Mouse (Mus musculus): Measurements from ENCODE around the gene Actg1.

Gene Actg1

GRCm38 (mm10) chr11:120303559-120304349, 44.6 kb downstream of the Actg1 start:
- in situ Hi-C loops (cut with MboI; ENCODE audit: low pct_unique_long_range_greater_than_20kb in 1 of 2, low sequenced_read_pairs in 2 of 2, unreplicated experiment in 1 of 2): loop anchor here in 1 of 2 experiments (10.0 kb wide), 1 partner anchor 79 kb away; no protein-coding TSS in a partner anchor

- in situ Hi-C loops (cut with MboI; ENCODE audit: low pct_unique_long_range_greater_than_20kb in 1 of 2, low sequenced_read_pairs in 2 of 2, unreplicated experiment in 1 of 2): loop anchor here in 1 of 2 experiments (10.0 kb wide), 1 partner anchor 78 kb away; no protein-coding TSS in a partner anchor
Observed at GRCm38 (mm10) chr11:120303119-120303518, 45.2 kb downstream of the Actg1 start.

GRCm38 (mm10) chr11:120299484-120299883, 48.9 kb downstream of the Actg1 start:
- in situ Hi-C loops (cut with MboI; ENCODE audit: low pct_unique_long_range_greater_than_20kb in 1 of 2, low sequenced_read_pairs in 2 of 2, unreplicated experiment in 1 of 2): no loop called here

- in situ Hi-C loops (cut with MboI; ENCODE audit: low pct_unique_long_range_greater_than_20kb in 1 of 2, low sequenced_read_pairs in 2 of 2, unreplicated experiment in 1 of 2): no loop called here
Observed at GRCm38 (mm10) chr11:120298441-120299141, 49.8 kb downstream of the Actg1 start.

- in situ Hi-C loops (cut with MboI; ENCODE audit: low pct_unique_long_range_greater_than_20kb in 1 of 2, low sequenced_read_pairs in 2 of 2, unreplicated experiment in 1 of 2): no loop called here
Observed at GRCm38 (mm10) chr11:120297767-120298166, 50.6 kb downstream of the Actg1 start.

GRCm38 (mm10) chr11:120296305-120297144, 51.8 kb downstream of the Actg1 start:
- in situ Hi-C loops (cut with MboI; ENCODE audit: low pct_unique_long_range_greater_than_20kb in 1 of 2, low sequenced_read_pairs in 2 of 2, unreplicated experiment in 1 of 2): no loop called here
